Mouse (Mus musculus): ENCODE measurements at regions not wholly inside any gene's neighbourhood (a gene's known extent, or its start where the extent isn't known, plus 50 kb on each side); places are given as distances from the start of the nearest gene placed in this dataset.
"Not testable (repeated sequence)": the region's sequence is repeated elsewhere in the genome, so short reads cannot be mapped to it uniquely, and the experiment has no call there.

GRCm38 (mm10) chr8:86282922-86283321 lies 297.6 kb downstream of the Abcc12 start:
- DNase-seq (ENCODE audit: low spot score in 2 of 2): no peak

GRCm38 (mm10) chr8:86280093-86280721 lies 300.3 kb downstream of the Abcc12 start:
- peak in 1 of 2 experiments; percentile 71 for DNase-seq (ENCODE audit: low spot score in 2 of 2)

- DNase-seq (ENCODE audit: low spot score in 2 of 2): peak in 1 of 2 experiments; percentile 63
Measured at GRCm38 (mm10) chr8:86275699-86276098, 304.8 kb downstream of the Abcc12 start.

GRCm38 (mm10) chr8:86273811-86274210 lies 306.7 kb downstream of the Abcc12 start:
- DNase-seq (ENCODE audit: low spot score in 2 of 2): peak; percentile 27 to 81

GRCm38 (mm10) chr8:86272626-86273025 lies 307.9 kb downstream of the Abcc12 start:
- no peak for DNase-seq (ENCODE audit: low spot score in 2 of 2)

GRCm38 (mm10) chr8:86271477-86271876 lies 309.0 kb downstream of the Abcc12 start:
- peak in 1 of 2 experiments; percentile 28 for DNase-seq (ENCODE audit: low spot score in 2 of 2)

GRCm38 (mm10) chr8:86258011-86258410 lies 322.5 kb downstream of the Abcc12 start:
- DNase-seq (ENCODE audit: low spot score in 2 of 2): peak in 1 of 2 experiments; percentile 3

GRCm38 (mm10) chr8:86255431-86255830 lies 325.1 kb downstream of the Abcc12 start:
- no peak for DNase-seq (ENCODE audit: low spot score in 2 of 2)

- DNase-seq (ENCODE audit: low spot score in 2 of 2): no peak
Measured at GRCm38 (mm10) chr8:86254680-86255079, 325.8 kb downstream of the Abcc12 start.

GRCm38 (mm10) chr8:86252696-86253355 lies 327.7 kb downstream of the Abcc12 start:
- peak in 1 of 2 experiments; percentile 2 for DNase-seq (ENCODE audit: low spot score in 2 of 2)

- DNase-seq (ENCODE audit: low spot score in 2 of 2): no peak
Measured at GRCm38 (mm10) chr8:86234696-86235095, 345.8 kb downstream of the Abcc12 start.

- DNase-seq (ENCODE audit: low spot score in 2 of 2): not testable (repeated sequence)
Measured at GRCm38 (mm10) chr8:86231994-86232393, 348.5 kb downstream of the Abcc12 start.

- DNase-seq (ENCODE audit: low spot score in 2 of 2): no peak
Measured at GRCm38 (mm10) chr8:86224851-86225250, 355.6 kb downstream of the Abcc12 start.

GRCm38 (mm10) chr8:86222715-86223114 lies 357.8 kb downstream of the Abcc12 start:
- no peak for DNase-seq (ENCODE audit: low spot score in 2 of 2)

- DNase-seq (ENCODE audit: low spot score in 2 of 2): no peak
Measured at GRCm38 (mm10) chr8:86222228-86222627, 358.3 kb downstream of the Abcc12 start.

- no peak for DNase-seq (ENCODE audit: low spot score in 2 of 2)
Measured at GRCm38 (mm10) chr8:86214399-86214798, 366.1 kb downstream of the Abcc12 start.

GRCm38 (mm10) chr8:86212461-86212860 lies 368.0 kb downstream of the Abcc12 start:
- DNase-seq (ENCODE audit: low spot score in 2 of 2): no peak

GRCm38 (mm10) chr8:86208812-86209262 lies 368.1 kb downstream of the Phkb start:
- DNase-seq (ENCODE audit: low spot score in 2 of 2): no peak

GRCm38 (mm10) chr8:86204421-86205229 lies 363.9 kb downstream of the Phkb start:
- DNase-seq (ENCODE audit: low spot score in 2 of 2): no peak

GRCm38 (mm10) chr8:86203107-86203506 lies 362.3 kb downstream of the Phkb start:
- no peak for DNase-seq (ENCODE audit: low spot score in 2 of 2)

- DNase-seq (ENCODE audit: low spot score in 2 of 2): peak in 1 of 2 experiments; percentile 78
Measured at GRCm38 (mm10) chr8:86201830-86202229, 361.1 kb downstream of the Phkb start.

GRCm38 (mm10) chr8:86192262-86192661 lies 351.5 kb downstream of the Phkb start:
- no peak for DNase-seq (ENCODE audit: low spot score in 2 of 2)

All from left cerebral cortex, adult 8-10 months (tissue).